Mouse (Mus musculus) embryonic fibroblast, embryonic 13.5 days (primary cell): Measurements from ENCODE around the gene Hjurp.

ENCODE experiments used
- CTCF ChIP-seq: IDR thresholded peaks from 2 replicates; pipeline ENCODE4 v1.5.1; 2011; ENCODE audit warnings: mild to moderate bottlenecking, control low read depth, low read length, moderate library complexity, borderline replicate concordance; ENCODE audit not compliant: insufficient read depth
- POLR2A ChIP-seq: IDR thresholded peaks from 2 replicates; pipeline ENCODE4 v1.6.1; 2011; ENCODE audit warnings: low read depth, mild to moderate bottlenecking, control low read depth, low read length, moderate library complexity

DNA sequence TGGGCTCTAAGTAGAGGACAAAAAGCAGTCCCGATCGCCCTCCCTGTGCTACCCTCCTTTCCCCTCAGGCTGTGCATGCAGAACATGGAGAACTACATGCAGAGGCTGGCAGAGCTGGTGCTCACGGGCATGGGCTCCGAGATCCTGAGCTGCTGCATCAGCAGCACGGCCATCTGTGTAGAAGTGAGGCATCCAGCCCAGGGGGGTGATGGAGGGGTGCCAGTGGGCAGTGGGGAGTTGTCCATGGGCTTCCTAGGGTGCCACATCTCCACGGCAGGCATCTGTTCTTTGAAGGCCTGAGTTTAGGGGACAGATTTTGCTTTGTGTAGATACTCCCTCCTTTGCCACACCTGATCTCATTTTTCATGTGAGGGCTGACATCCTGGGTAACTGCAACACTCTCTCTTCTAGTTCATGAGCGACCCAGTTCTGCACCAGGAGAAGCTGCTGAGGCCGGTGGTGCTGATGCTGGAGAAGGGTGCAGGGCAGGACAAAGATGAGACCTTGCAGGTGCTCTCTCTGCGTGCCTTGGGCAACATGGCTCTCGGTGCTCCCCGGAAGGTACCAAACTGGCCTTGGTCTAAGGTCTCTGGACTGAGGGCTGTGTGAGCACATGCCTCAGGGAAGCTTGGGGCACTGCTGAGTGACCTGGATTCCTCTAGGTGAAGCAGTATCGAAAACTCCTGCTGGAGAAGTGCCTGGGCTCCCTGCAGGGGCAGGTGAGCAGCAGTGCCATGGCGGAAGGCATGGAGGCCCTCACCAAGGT is 21.3 kb downstream of the Hjurp start:
- TF ChIP-seq CTCF, result no peak
- TF ChIP-seq POLR2A, result no peak
